In genomic region chr8:106870537-106871327, GRCm38 (mm10) we compare ENCODE assay signal across 8 mouse cellular contexts. TPM values are rescaled to one million over a fixed set of nuclear protein-coding genes. Genes with fewer than 3 reads are reported as not detected.
DNase-seq lines count a peak whose midpoint lies in the region; ATAC-seq and TF ChIP-seq lines count a peak whose summit lies in the region.

No protein-coding gene starts in this region.

- TF ChIP-seq CTCF in brain, embryonic 14.5 days (IDR thresholded peaks at IDR 0.05; ENCODE audit: borderline replicate concordance, extremely low read depth, insufficient read depth, insufficient read length), result peak; percentile 35; the same call in 1 of the 2 replicates

- intact Hi-C loops in heart, postnatal 14 days (cut with DNase I), result loop anchor here (2.0 to 5.0 kb wide), 2 partner anchors 32 to 153 kb away; no protein-coding TSS in a partner anchor

- 0% methylated on average over 61 of the region's 63 CpGs for WGBS in forebrain, embryonic 15.5 days

- peak; percentile 27; the same call in 1 of the 2 replicates for TF ChIP-seq POLR2A in brain, embryonic 14.5 days (IDR thresholded peaks at IDR 0.05; ENCODE audit: borderline replicate concordance, extremely low read depth, insufficient read depth, insufficient read length, poor library complexity, severe bottlenecking)

- H3K36me3 ChIP-seq in forebrain, embryonic 15.5 days, result no peaks in the 10 kb centered on the region

- peak overlapping the region; percentile 65 for H3K27ac ChIP-seq in forebrain, embryonic 15.5 days (replicated peaks)

- H3K4me2 ChIP-seq in forebrain, embryonic 15.5 days (replicated peaks), result peak overlapping the region; percentile 98

- H3K9ac ChIP-seq in forebrain, embryonic 15.5 days (replicated peaks), result peak overlapping the region; percentile 70

- DNase-seq in ES-CJ7 (ENCODE audit: low read depth, low spot score), result peak; percentile 89
- DNase-seq in brain, embryonic 14.5 days (ENCODE audit: low read depth), result peak; percentile 78
- DNase-seq in heart, postnatal 14 days, result peak; percentile 70 to 74
- DNase-seq in layer of hippocampus, postnatal 25 days (ENCODE audit: extremely low spot score in 1 of 2, low spot score in 1 of 2), result peak; percentile 56
- DNase-seq in lung, postnatal 25 days (ENCODE audit: low spot score), result peak; percentile 49
- DNase-seq in retina, postnatal 7 days (ENCODE audit: low read depth, low spot score), result peak; percentile 39
- no peak for DNase-seq in spleen, postnatal 36 days (ENCODE audit: low spot score in 2 of 2)

- no peaks in the 10 kb centered on the region for H3K9me3 ChIP-seq in forebrain, embryonic 15.5 days

- peaks cover 18% of the 10 kb centered on the region; the same call in 1 of the 2 replicates for H3K27me3 ChIP-seq in forebrain, embryonic 15.5 days

- H3K4me3 ChIP-seq in forebrain, embryonic 15.5 days, result peak overlapping the region; percentile 72

- ATAC-seq in forebrain, embryonic 15.5 days (replicated peaks), result peak; percentile 74

- peaks cover 30% of the 10 kb centered on the region for H3K4me1 ChIP-seq in forebrain, embryonic 15.5 days

RNA-seq across cellular contexts. Expression of gene Has3, which starts 0.7 kb away (rescaled TPM):
- polyA plus RNA-seq in brain, embryonic 14.5 days (2012; rRNA removed), result 8.0 and 9.0 TPM in 2 replicates
- 0.89 and 0.95 TPM in 2 replicates for polyA plus RNA-seq in forebrain, embryonic 15.5 days (2015; fragmentation: Nextera tagmentation; extraction: Ambion mirVana)
- 1 to 10 TPM; 1.2 to 1.9 TPM for total RNA-seq in heart, postnatal 14 days (2021)
- 1 to 10 TPM; 2.8 to 4.5 TPM for total RNA-seq in layer of hippocampus, postnatal 25 days (2021)

RNA-seq across cellular contexts. Expression of gene Utp4, which starts 22.7 kb away (rescaled TPM):
- 32.4 and 40.2 TPM in 2 replicates for polyA plus RNA-seq in brain, embryonic 14.5 days (2012; rRNA removed)
- polyA plus RNA-seq in forebrain, embryonic 15.5 days (2015; fragmentation: Nextera tagmentation; extraction: Ambion mirVana), result 49.1 and 49.4 TPM in 2 replicates
- total RNA-seq in heart, postnatal 14 days (2021), result 10 to 100 TPM; 19.2 to 23.0 TPM
- total RNA-seq in layer of hippocampus, postnatal 25 days (2021), result 10 to 100 TPM; 37.6 to 42.8 TPM

Comparison
In these comparisons a context has a peak if more than half of its experiments do, and no peak if none do; other contexts are left out.
1. DNase-seq: peak in ES-CJ7 (single experiment), brain, embryonic 14.5 days (single experiment), heart, postnatal 14 days (2 of 2), layer of hippocampus, postnatal 25 days (2 of 2), lung, postnatal 25 days (single experiment) and retina, postnatal 7 days (single experiment); none in spleen, postnatal 36 days (0 of 2).